Mouse (Mus musculus): ENCODE measurements around the gene Me3.

DNA sequence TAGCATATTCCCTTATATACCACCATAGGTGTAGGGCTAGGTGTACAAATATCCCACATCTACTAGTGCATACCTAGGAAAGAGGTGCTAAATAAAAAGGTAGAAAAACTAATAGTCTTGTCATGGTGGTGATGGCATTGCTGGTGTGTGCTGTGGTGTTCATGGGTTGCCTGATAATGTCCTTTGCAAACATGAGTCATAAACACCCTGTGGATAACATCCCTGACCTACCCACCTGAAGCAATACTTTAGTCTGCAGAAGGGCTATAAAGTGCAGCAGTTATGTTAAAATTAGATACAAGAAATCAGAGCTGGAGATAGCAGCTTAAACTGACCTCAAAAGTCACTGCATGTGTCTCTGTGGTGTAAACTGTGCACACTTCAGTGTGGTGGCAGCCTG lies 80.9 kb downstream of the Me3 start:
- TF ChIP-seq CTCF (IDR thresholded peaks at IDR 0.05; ENCODE audit: low read depth), result no peak
- TF ChIP-seq EP300 (IDR thresholded peaks at IDR 0.05; ENCODE audit: low read depth), result no peak

Data from heart, postnatal 0 days (tissue).